Mouse (Mus musculus) CD4-positive helper T cell, adult 2 months (primary cell): Measurements from ENCODE around the gene Tmed1.
A peak's percentile ranks its signal among the peaks of the same experiment; 100 is the strongest.
"Not testable (repeated sequence)": the region's sequence is repeated elsewhere in the genome, so short reads cannot be mapped to it uniquely, and the experiment has no call there.

Experiments
- DNase-seq: peaks from one replicate; pipeline ENCODE4 v3.0.0-alpha.2; 2012; ENCODE audit warnings: low read depth, missing footprints, low spot score

The Tmed1 gene

GRCm38 (mm10) chr9:21525937-21526633 is 16.0 kb upstream of the Tmed1 start, which contains the start of gene AB124611:
Gene AB124611, plus strand, starts transcription at chr9:21526176.
- DNase-seq, result peak; percentile 56

DNA sequence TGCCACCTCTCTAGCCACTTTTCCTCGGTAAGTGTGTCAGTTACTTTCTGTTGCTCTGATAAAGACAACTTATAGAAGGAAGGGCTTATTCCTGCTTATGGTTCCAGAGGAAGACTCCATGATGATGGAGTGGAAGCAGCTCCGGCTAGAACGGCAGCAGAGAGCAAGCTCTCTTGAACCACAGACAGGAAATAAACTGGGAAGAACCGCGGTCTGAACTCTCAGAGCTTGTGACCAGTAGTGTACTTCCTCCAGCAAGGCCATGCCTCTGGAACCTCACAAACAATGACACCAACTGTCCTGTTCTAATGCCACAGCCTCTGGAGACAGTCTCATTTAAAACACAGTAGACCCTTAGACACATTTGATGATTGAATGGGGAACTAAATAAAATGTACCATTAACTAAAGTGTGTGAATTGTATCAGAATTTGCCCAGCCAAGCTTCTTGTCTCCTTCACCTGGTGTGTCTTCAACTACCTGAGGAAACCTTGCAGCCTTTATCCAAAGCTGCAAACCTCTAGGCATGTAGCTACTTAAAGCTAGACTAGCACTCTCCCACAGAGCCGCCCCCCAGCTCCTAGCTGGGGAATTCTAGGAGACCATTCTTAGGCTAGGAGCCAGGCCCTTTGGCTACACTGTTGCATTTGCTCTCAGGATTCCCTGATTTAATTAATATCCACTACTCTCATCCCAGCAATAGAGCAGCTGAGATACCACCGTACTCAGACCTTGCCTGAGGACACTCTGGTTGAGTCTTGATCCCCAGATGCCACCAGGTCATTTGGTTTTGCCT is 15.3 kb upstream of the Tmed1 start:
- peak; percentile 40 for DNase-seq

GRCm38 (mm10) chr9:21518690-21519089 is 8.6 kb upstream of the Tmed1 start:
- not testable (repeated sequence) for DNase-seq

- no peak for DNase-seq
These were observed 8.0 kb upstream of the Tmed1 start for GRCm38 (mm10) chr9:21517947-21518495.

DNA sequence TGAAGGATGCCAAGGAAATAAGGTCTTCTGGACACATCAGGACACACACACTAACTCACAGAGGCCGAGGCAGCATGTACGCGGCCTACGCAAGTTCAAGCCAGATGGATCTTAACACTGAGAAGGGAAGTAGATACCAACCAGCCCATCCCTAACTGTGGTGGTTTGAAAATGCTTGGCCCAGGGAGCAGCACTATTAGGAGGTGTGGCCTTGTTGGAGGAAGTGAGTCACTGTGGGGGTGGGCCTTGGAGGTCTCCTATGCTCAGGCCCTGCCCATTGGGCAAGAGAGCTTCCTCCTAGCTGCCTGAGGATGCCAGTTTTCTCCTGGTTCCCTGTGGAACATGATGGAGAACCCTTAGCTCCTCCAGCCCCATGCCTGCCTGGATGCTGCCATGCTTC is 3.4 kb upstream of the Tmed1 start:
- no peak for DNase-seq

DNA sequence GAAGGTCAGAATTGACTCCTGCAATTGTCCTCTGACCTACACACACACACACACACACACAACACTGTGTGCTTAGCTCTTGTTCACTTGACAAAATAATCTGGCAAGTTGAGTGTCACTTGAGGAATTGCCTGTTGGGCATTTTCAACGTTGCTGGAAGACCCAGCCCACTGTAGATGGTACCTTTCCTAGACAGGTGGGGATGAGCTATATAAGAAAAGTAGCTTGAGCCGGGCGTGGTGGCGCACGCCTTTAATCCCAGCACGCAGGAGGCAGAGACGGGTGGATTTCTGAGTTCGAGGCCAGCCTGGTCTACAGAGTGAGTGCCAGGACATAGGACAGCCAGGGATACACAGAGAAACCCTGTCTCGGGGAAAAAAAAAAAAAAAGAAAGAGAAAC is 1.0 kb upstream of the Tmed1 start:
- no peak for DNase-seq

DNA sequence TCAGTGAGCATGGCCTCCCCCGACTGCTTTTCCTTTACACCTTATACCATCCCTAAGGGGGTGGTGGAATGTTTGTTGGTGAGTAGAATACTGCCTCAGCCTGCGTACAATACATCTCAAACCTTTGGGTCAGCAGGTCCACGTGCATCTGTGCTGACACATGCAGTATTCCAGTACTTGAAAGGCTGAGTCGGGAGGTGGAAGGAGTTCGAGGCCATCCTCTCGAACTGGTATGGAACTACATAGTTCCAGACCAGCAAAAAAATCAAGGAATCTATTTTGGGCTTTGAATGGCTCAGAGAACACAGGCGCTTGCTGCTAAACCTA is 600 bp upstream of the Tmed1 start:
- no peak for DNase-seq

DNA sequence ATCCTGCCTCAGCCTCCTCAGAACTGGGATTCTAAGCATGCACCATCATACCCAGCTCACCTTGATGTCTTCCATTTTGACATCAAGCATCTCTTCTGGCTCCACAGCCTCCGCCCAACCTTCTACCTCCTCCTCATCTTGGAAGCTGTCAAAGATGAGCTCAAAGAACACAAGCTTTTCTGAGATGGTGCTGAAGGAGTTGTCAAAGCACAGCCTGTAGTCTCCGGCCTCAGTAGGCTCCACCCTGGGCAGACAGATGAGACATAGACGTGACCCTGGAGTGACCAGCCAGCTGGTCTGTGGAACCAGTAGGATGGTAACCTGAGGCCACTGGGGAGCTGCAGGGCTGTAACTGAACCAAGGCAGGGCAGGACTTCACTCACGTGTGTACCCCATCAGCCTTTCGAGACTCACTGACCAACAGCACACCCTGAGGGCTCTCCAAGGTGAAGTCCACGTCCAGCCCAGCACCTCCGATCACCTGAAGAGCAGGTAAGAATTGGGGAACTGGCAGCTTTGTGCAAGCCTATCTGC is 1.1 kb downstream of the Tmed1 start:
- DNase-seq, result no peak

- DNase-seq, result no peak
These were observed 2.2 kb downstream of the Tmed1 start for GRCm38 (mm10) chr9:21507753-21508430.

- DNase-seq, result no peak
These were observed 4.3 kb downstream of the Tmed1 start for GRCm38 (mm10) chr9:21505767-21506166.

GRCm38 (mm10) chr9:21503352-21503751 is 6.7 kb downstream of the Tmed1 start:
- no peak for DNase-seq

- DNase-seq, result no peak
These were observed 11.7 kb downstream of the Tmed1 start for GRCm38 (mm10) chr9:21498284-21498902.

DNA sequence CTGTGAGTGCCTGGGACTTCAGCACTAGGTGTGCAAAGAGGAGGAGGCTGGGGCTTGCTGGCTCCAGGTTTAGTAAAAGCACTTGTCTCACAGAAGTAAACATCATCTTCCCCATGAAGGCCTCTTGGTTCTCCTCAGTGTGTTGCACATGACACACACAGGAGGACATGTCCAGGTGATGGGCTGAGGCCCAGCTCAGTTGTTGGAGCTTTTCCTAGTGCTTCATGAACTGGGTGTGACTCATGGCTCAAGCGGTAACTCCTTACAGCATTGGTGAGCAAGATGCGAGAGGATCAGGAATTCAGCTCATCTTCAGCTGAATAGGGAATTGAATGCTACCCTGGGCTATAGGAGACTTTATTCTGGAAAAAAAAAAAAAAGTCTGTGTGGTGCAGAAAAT is 12.4 kb downstream of the Tmed1 start:
- no peak for DNase-seq

DNA sequence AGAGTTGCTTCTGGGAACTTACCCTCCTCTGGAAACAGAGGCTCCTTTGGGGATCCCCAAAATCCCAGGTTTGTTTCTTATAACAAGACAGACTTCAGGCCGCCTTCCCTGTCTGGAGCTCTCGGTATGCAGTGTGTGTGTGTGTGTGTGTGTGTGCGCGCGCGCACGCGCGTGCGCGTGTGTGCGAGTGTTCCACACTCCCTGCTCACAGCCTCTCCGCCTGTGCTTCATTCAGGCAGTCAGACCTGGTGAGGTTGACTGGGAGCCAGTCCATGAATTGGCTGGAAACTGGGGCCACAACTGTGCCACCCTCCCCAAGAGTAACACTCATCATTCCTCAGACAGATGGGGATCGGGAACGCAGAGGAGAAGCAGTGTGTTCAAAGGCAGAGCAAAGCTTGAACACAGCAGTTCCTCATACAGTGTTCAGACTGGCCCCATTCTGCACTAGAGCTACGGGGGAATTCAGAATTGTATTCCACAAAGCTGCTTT is 13.0 kb downstream of the Tmed1 start:
- no peak for DNase-seq

DNA sequence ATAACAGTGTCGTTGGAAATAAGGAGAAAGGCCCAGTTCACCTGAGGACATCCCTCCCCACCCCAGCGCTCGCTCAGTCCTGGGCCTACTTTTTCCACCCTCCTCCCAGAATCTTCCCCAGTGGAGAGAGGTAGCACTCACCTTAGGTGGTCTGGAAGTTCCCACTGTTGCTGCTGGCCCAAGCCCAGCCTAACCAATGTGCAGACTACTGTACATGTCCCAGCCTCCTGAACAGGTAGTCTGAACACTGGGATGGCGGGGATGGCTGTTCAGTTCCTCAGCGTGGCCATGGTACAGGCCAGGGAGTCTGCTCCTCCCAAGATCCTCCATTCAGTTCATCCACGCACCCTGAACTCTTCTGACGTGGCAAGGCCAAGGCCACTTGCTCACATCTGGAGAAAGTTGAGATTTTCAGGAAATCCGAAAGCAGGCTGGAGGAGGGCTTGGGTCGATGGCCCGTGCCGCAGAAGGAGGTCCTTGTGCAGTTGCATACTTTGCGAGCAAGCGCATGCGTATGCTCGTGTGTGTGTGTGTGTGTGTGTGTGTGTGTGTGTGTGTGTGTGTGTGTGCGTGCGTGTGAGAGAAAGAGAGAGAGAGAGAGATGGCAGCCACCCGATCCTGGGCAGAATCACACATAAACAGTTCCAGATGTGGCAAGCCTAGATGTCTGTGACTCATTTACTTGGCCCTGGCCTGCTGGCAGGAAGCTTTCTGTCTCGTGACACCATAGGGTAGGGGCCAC is 13.6 kb downstream of the Tmed1 start:
- DNase-seq, result no peak

DNA sequence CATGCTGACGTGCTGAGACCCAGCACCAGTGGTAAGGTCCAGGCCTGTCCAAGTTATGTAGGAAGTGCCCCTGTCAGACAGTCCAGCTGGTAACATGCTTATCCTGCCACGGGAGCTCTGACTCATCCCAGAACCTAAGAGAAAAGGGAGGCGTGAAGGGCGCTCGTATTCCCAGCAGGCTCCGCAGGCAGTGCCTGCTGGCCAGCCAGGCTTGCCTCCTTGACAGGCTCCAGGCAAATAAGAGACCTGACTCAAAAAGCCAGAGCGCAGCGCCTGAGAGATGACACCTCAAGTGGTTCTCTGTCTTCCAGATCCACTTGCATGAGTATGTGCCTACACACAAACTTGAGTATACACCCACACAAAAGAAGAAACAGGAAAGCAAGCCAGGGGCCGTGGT is 15.3 kb downstream of the Tmed1 start:
- DNase-seq, result no peak

DNA sequence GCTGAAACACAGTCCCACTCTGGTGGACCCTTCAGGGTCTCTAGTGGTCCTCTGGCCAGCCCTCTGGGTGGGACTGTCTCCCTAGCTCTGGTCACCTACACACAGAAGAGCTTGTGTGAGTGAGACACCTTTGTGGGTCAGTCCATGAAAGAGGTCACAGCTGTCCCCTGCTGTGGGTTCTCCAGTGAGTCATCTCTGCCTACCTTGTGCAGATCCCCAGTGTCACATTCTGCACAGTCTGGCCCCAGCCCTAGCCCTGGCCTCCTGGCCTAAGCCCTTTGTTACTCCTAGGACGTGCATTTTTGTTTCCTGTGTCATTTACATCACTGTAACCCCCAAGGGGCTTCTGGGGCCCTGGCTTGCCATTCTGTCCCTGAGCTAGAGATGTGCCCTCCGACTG is 16.1 kb downstream of the Tmed1 start:
- no peak for DNase-seq

GRCm38 (mm10) chr9:21490696-21491095 is 19.4 kb downstream of the Tmed1 start:
- DNase-seq, result no peak

DNA sequence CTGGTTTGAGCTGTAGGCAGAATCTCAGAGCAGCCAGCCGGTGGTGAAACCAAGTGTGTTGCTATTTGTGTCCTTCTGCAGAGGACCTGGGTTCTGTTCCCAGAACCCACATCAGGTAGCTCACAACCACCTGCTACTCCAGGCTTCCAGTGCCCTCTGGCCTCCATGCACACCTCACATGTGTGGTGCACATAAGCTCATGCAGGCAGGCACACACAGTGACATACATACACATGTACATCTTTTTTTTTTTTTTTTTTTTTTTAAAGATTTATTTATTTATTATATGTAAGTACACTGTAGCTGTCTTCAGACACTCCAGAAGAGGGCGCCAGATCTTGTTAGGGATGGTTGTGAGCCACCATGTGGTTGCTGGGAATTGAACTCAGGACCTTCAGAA is 21.8 kb downstream of the Tmed1 start:
- DNase-seq, result not testable (repeated sequence)

GRCm38 (mm10) chr9:21484065-21484464 is 26.0 kb downstream of the Tmed1 start:
- no peak for DNase-seq

- no peak for DNase-seq
These were observed 32.3 kb downstream of the Tmed1 start for GRCm38 (mm10) chr9:21477707-21478106.
